Mouse (Mus musculus) colon, adult 2 months (tissue): Measurements from ENCODE around the gene Dgcr6. TPM values are rescaled to one million over a fixed set of nuclear protein-coding genes. Genes with fewer than 3 reads are reported as not detected.

Experiments used
- polyA plus RNA-seq: library from polyadenylated mRNA; depleted of rRNA; stranded (reverse); fragments of >200 nt; gene quantifications from 2 replicates; pipeline ENCODE4 v1.2.3, GENCODE M21; 2012; rRNA removed

Dgcr6 gene
- polyA plus RNA-seq = 66.8 and 71.8 TPM in 2 replicates

GRCm38 (mm10) chr16:18052731-18053202 is at the start of gene Dgcr6:
Dgcr6 (plus strand) TSS chr16:18052860.

Other genes with a start within 250 kb of the Dgcr6 start
- not detected in 2 replicates for gene B830017H08Rik, start 219.7 kb upstream of the Dgcr6 start, polyA plus RNA-seq
- gene Car15, start 214.5 kb upstream of the Dgcr6 start, polyA plus RNA-seq = 14.2 and 14.9 TPM in 2 replicates
- 1.9 and 2.5 TPM in 2 replicates for gene Gm20518, start 161.2 kb upstream of the Dgcr6 start, polyA plus RNA-seq
- 0.02 and 0.10 TPM in 2 replicates for gene Tssk1, start 158.6 kb upstream of the Dgcr6 start, polyA plus RNA-seq
- 156 and 191 TPM in 2 replicates for gene Dgcr2, start 154.3 kb upstream of the Dgcr6 start, polyA plus RNA-seq
- gene Tssk2, start 154.2 kb upstream of the Dgcr6 start, polyA plus RNA-seq = not detected in 2 replicates
- 17.4 and 18.7 TPM in 2 replicates for gene Ess2, start 141.5 kb upstream of the Dgcr6 start, polyA plus RNA-seq
- not detected in 2 replicates for gene Gsc2, start 137.8 kb upstream of the Dgcr6 start, polyA plus RNA-seq
- 164 and 192 TPM in 2 replicates for gene Slc25a1, start 124.6 kb upstream of the Dgcr6 start, polyA plus RNA-seq
- gene Vpreb2, start 72.4 kb upstream of the Dgcr6 start, polyA plus RNA-seq = not detected in 2 replicates
- gene Prodh, start 37.3 kb downstream of the Dgcr6 start, polyA plus RNA-seq = 26.7 and 29.3 TPM in 2 replicates
- gene Rtn4r, start 74.8 kb downstream of the Dgcr6 start, polyA plus RNA-seq = 25.5 and 39.7 TPM in 2 replicates
- not detected in 2 replicates for gene Ccdc188, start 165.0 kb downstream of the Dgcr6 start, polyA plus RNA-seq
- 59.4 and 66.0 TPM in 2 replicates for gene Zdhhc8, start 182.3 kb downstream of the Dgcr6 start, polyA plus RNA-seq
- 33.9 and 38.8 TPM in 2 replicates for gene Trmt2a, start 195.8 kb downstream of the Dgcr6 start, polyA plus RNA-seq
- gene Ranbp1, start 195.9 kb downstream of the Dgcr6 start, polyA plus RNA-seq = 52.9 and 66.6 TPM in 2 replicates
- gene Gm49776, start 205.5 kb downstream of the Dgcr6 start, polyA plus RNA-seq = not detected in 2 replicates
- 18.1 and 18.2 TPM in 2 replicates for gene Dgcr8, start 236.4 kb downstream of the Dgcr6 start, polyA plus RNA-seq